Mouse (Mus musculus): ENCODE measurements around the gene Nwd1. TPM values are rescaled to one million over a fixed set of nuclear protein-coding genes. Genes with fewer than 3 reads are reported as not detected.
"Not testable (repeated sequence)": the region's sequence is repeated elsewhere in the genome, so short reads cannot be mapped to it uniquely, and the experiment has no call there.

Nwd1 gene
- polyA plus RNA-seq, 1 experiment from 2014 or later = not detected

- no peaks in the 10 kb centered on the region for H3K36me3 ChIP-seq
- H3K27ac ChIP-seq = no peak overlapping the region
- H3K4me1 ChIP-seq (replicated peaks) = no peaks in the 10 kb centered on the region
- no peak overlapping the region for H3K4me2 ChIP-seq
- no peak for ATAC-seq (ENCODE audit: insufficient number of reproducible peaks, insufficient read depth, low FRiP score, low TSS enrichment, low read depth)
- H3K27me3 ChIP-seq = no peaks in the 10 kb centered on the region
- no peak overlapping the region for H3K9ac ChIP-seq (replicated peaks)
- no peaks in the 10 kb centered on the region for H3K9me3 ChIP-seq
- no peak overlapping the region for H3K4me3 ChIP-seq (replicated peaks)
Measured at GRCm38 (mm10) chr8:72668925-72669324, 22.4 kb downstream of the Nwd1 start.

- no peaks in the 10 kb centered on the region for H3K27me3 ChIP-seq
- no peak overlapping the region for H3K9ac ChIP-seq (replicated peaks)
- H3K4me1 ChIP-seq (replicated peaks) = no peaks in the 10 kb centered on the region
- no peak for ATAC-seq (ENCODE audit: insufficient number of reproducible peaks, insufficient read depth, low FRiP score, low TSS enrichment, low read depth)
- H3K36me3 ChIP-seq = no peaks in the 10 kb centered on the region
- no peak overlapping the region for H3K4me2 ChIP-seq
- H3K27ac ChIP-seq = no peak overlapping the region
- no peak overlapping the region for H3K4me3 ChIP-seq (replicated peaks)
- no peaks in the 10 kb centered on the region for H3K9me3 ChIP-seq
- 85% methylated on average over 1 of the region's 1 CpGs for WGBS
Measured at GRCm38 (mm10) chr8:72672802-72673201, 26.3 kb downstream of the Nwd1 start.

- WGBS = 79% methylated on average over 2 of the region's 2 CpGs
- no peaks in the 10 kb centered on the region for H3K9me3 ChIP-seq
- H3K36me3 ChIP-seq = no peaks in the 10 kb centered on the region
- H3K27me3 ChIP-seq = no peaks in the 10 kb centered on the region
- no peaks in the 10 kb centered on the region for H3K4me1 ChIP-seq (replicated peaks)
- H3K4me2 ChIP-seq = no peak overlapping the region
- no peak overlapping the region for H3K27ac ChIP-seq
- no peak overlapping the region for H3K4me3 ChIP-seq (replicated peaks)
- H3K9ac ChIP-seq (replicated peaks) = no peak overlapping the region
- ATAC-seq (ENCODE audit: insufficient number of reproducible peaks, insufficient read depth, low FRiP score, low TSS enrichment, low read depth) = no peak
Measured at GRCm38 (mm10) chr8:72674184-72674583, 27.7 kb downstream of the Nwd1 start.

- H3K4me3 ChIP-seq (replicated peaks) = no peak overlapping the region
- 64% methylated on average over 4 of the region's 4 CpGs for WGBS
Measured at GRCm38 (mm10) chr8:72676436-72676835, 29.9 kb downstream of the Nwd1 start.

GRCm38 (mm10) chr8:72676844-72677243 is 30.3 kb downstream of the Nwd1 start:
- not testable (repeated sequence) for H3K27me3 ChIP-seq; H3K4me3 ChIP-seq (replicated peaks); H3K4me2 ChIP-seq; H3K4me1 ChIP-seq (replicated peaks); ATAC-seq (ENCODE audit: insufficient number of reproducible peaks, insufficient read depth, low FRiP score, low TSS enrichment, low read depth); H3K9ac ChIP-seq (replicated peaks); H3K27ac ChIP-seq; H3K36me3 ChIP-seq; H3K9me3 ChIP-seq
- 60% methylated on average over 2 of the region's 2 CpGs for WGBS

More at GRCm38 (mm10) chr8:72676436-72676835, 29.9 kb downstream of the Nwd1 start:
- H3K4me1 ChIP-seq (replicated peaks) = no peaks in the 10 kb centered on the region
- H3K36me3 ChIP-seq = no peaks in the 10 kb centered on the region
- no peaks in the 10 kb centered on the region for H3K27me3 ChIP-seq
- H3K4me2 ChIP-seq = no peak overlapping the region
- H3K9me3 ChIP-seq = no peaks in the 10 kb centered on the region
- no peak overlapping the region for H3K9ac ChIP-seq (replicated peaks)
- no peak overlapping the region for H3K27ac ChIP-seq
- no peak for ATAC-seq (ENCODE audit: insufficient number of reproducible peaks, insufficient read depth, low FRiP score, low TSS enrichment, low read depth)

GRCm38 (mm10) chr8:72677331-72677730 is 30.8 kb downstream of the Nwd1 start:
- Histone ChIP-seq H3K36me3 (no peaks in the 10 kb centered on the region), H3K4me3 (replicated peaks) (no peak overlapping the region), H3K4me2 (no peak overlapping the region), H3K27ac (no peak overlapping the region), H3K9me3 (no peaks in the 10 kb centered on the region), H3K27me3 (no peaks in the 10 kb centered on the region), H3K9ac (replicated peaks) (no peak overlapping the region), H3K4me1 (replicated peaks) (no peaks in the 10 kb centered on the region)
- WGBS = 68% methylated on average over 5 of the region's 5 CpGs
- ATAC-seq (ENCODE audit: insufficient number of reproducible peaks, insufficient read depth, low FRiP score, low TSS enrichment, low read depth) = no peak

- H3K4me3 ChIP-seq (replicated peaks) = no peak overlapping the region
- no peaks in the 10 kb centered on the region for H3K9me3 ChIP-seq
- WGBS = 10% methylated on average over 3 of the region's 3 CpGs
- H3K27ac ChIP-seq = no peak overlapping the region
- no peaks in the 10 kb centered on the region for H3K27me3 ChIP-seq
- no peak overlapping the region for H3K4me2 ChIP-seq
- H3K4me1 ChIP-seq (replicated peaks) = no peaks in the 10 kb centered on the region
- no peak for ATAC-seq (ENCODE audit: insufficient number of reproducible peaks, insufficient read depth, low FRiP score, low TSS enrichment, low read depth)
- H3K9ac ChIP-seq (replicated peaks) = no peak overlapping the region
- no peaks in the 10 kb centered on the region for H3K36me3 ChIP-seq
Measured at GRCm38 (mm10) chr8:72680133-72680532, 33.6 kb downstream of the Nwd1 start.

- WGBS = 85% methylated on average over 4 of the region's 4 CpGs
- Histone ChIP-seq H3K4me3 (replicated peaks) (no peak overlapping the region), H3K36me3 (no peaks in the 10 kb centered on the region), H3K4me1 (replicated peaks) (no peaks in the 10 kb centered on the region), H3K9ac (replicated peaks) (no peak overlapping the region), H3K27me3 (no peaks in the 10 kb centered on the region), H3K4me2 (no peak overlapping the region), H3K9me3 (no peaks in the 10 kb centered on the region), H3K27ac (no peak overlapping the region)
- no peak for ATAC-seq (ENCODE audit: insufficient number of reproducible peaks, insufficient read depth, low FRiP score, low TSS enrichment, low read depth)
Measured at GRCm38 (mm10) chr8:72682051-72682687, 35.7 kb downstream of the Nwd1 start.

- no peaks in the 10 kb centered on the region for H3K4me1 ChIP-seq (replicated peaks)
- H3K27me3 ChIP-seq = no peaks in the 10 kb centered on the region
- no peak for ATAC-seq (ENCODE audit: insufficient number of reproducible peaks, insufficient read depth, low FRiP score, low TSS enrichment, low read depth)
- WGBS = 31% methylated on average over 2 of the region's 2 CpGs
- no peaks in the 10 kb centered on the region for H3K36me3 ChIP-seq
- no peak overlapping the region for H3K9ac ChIP-seq (replicated peaks)
- no peaks in the 10 kb centered on the region for H3K9me3 ChIP-seq
- H3K4me2 ChIP-seq = no peak overlapping the region
- no peak overlapping the region for H3K27ac ChIP-seq
- no peak overlapping the region for H3K4me3 ChIP-seq (replicated peaks)
Measured at GRCm38 (mm10) chr8:72683010-72683521, 36.6 kb downstream of the Nwd1 start.

GRCm38 (mm10) chr8:72683572-72684099 is 37.1 kb downstream of the Nwd1 start:
- not testable (repeated sequence) for H3K9me3 ChIP-seq; ATAC-seq (ENCODE audit: insufficient number of reproducible peaks, insufficient read depth, low FRiP score, low TSS enrichment, low read depth); H3K4me2 ChIP-seq; H3K36me3 ChIP-seq; H3K27me3 ChIP-seq; H3K4me1 ChIP-seq (replicated peaks); H3K9ac ChIP-seq (replicated peaks); H3K27ac ChIP-seq; H3K4me3 ChIP-seq (replicated peaks)
- WGBS = 92% methylated on average over 5 of the region's 5 CpGs

GRCm38 (mm10) chr8:72698349-72698926 is 51.9 kb downstream of the Nwd1 start:
- Histone ChIP-seq H3K36me3 (no peaks in the 10 kb centered on the region), H3K27me3 (no peaks in the 10 kb centered on the region), H3K4me1 (replicated peaks) (0 out of 2 replicates have a peak, but pooled peaks cover 2% of the 10 kb centered on the region), H3K4me2 (no peak overlapping the region), H3K9me3 (no peaks in the 10 kb centered on the region), H3K9ac (replicated peaks) (no peak overlapping the region), H3K27ac (no peak overlapping the region), H3K4me3 (replicated peaks) (no peak overlapping the region)
- ATAC-seq (ENCODE audit: insufficient number of reproducible peaks, insufficient read depth, low FRiP score, low TSS enrichment, low read depth) = peak; percentile 55; the same call in 1 of the 2 replicates
- WGBS = 92% methylated on average over 2 of the region's 2 CpGs

Data from limb, embryonic 12.5 days (tissue).